Mouse (Mus musculus) thymus, postnatal 36 days (tissue): Measurements from ENCODE around the gene Nectin1.
A peak's percentile ranks its signal among the peaks of the same experiment; 100 is the strongest.

Source experiments
- DNase-seq, 2 experiments: peaks; one replicate each; pipeline ENCODE4 v3.0.0; 2022; ENCODE audit warnings: mixed read lengths in 2 of 2

Gene Nectin1

GRCm38 (mm10) chr9:43742066-43742465 lies 1.7 kb upstream of the Nectin1 start:
- no peak for DNase-seq

- DNase-seq: no peak
Measured at GRCm38 (mm10) chr9:43742902-43743646, 710 bp upstream of the Nectin1 start.

- DNase-seq: no peak
Measured at GRCm38 (mm10) chr9:43744138-43744981, 576 bp downstream of the Nectin1 start.

GRCm38 (mm10) chr9:43745051-43745792 lies 1.4 kb downstream of the Nectin1 start:
- DNase-seq: peak in 1 of 2 experiments; percentile 11

GRCm38 (mm10) chr9:43745951-43746703 lies 2.3 kb downstream of the Nectin1 start:
- DNase-seq: no peak

GRCm38 (mm10) chr9:43747710-43748109 lies 3.9 kb downstream of the Nectin1 start:
- DNase-seq: no peak

GRCm38 (mm10) chr9:43748519-43748918 lies 4.7 kb downstream of the Nectin1 start:
- DNase-seq: no peak

- no peak for DNase-seq
Measured at GRCm38 (mm10) chr9:43750053-43750452, 6.3 kb downstream of the Nectin1 start.

- DNase-seq: no peak
Measured at GRCm38 (mm10) chr9:43751111-43751510, 7.3 kb downstream of the Nectin1 start.

- DNase-seq: no peak
Measured at GRCm38 (mm10) chr9:43753481-43753880, 9.7 kb downstream of the Nectin1 start.

- DNase-seq: no peak
Measured at GRCm38 (mm10) chr9:43754083-43754482, 10.3 kb downstream of the Nectin1 start.

- no peak for DNase-seq
Measured at GRCm38 (mm10) chr9:43754768-43755197, 11.0 kb downstream of the Nectin1 start.

- DNase-seq: no peak
Measured at GRCm38 (mm10) chr9:43755464-43755863, 11.7 kb downstream of the Nectin1 start.

GRCm38 (mm10) chr9:43755928-43756327 lies 12.1 kb downstream of the Nectin1 start:
- DNase-seq: no peak

- DNase-seq: no peak
Measured at GRCm38 (mm10) chr9:43757225-43757624, 13.4 kb downstream of the Nectin1 start.

- no peak for DNase-seq
Measured at GRCm38 (mm10) chr9:43757972-43758965, 14.5 kb downstream of the Nectin1 start.

GRCm38 (mm10) chr9:43760078-43760477 lies 16.3 kb downstream of the Nectin1 start:
- no peak for DNase-seq

GRCm38 (mm10) chr9:43761181-43761820 lies 17.5 kb downstream of the Nectin1 start:
- no peak for DNase-seq

- DNase-seq: no peak
Measured at GRCm38 (mm10) chr9:43761941-43762340, 18.2 kb downstream of the Nectin1 start.

- no peak for DNase-seq
Measured at GRCm38 (mm10) chr9:43765419-43766179, 21.8 kb downstream of the Nectin1 start.
